Mouse (Mus musculus) gastrocnemius, adult 2 months (tissue): ENCODE data around the gene Pank4. TPM values are rescaled to one million over a fixed set of nuclear protein-coding genes. Genes with fewer than 3 reads are reported as not detected.

Experiments used
- DNase-seq: peaks from one replicate; pipeline ENCODE4 v3.0.0; 2022
- H3K27ac ChIP-seq: fragments of 200-600 bp; 2 replicates; pipeline ENCODE4 v1.8.1; 2022; ENCODE audit warnings: mild to moderate bottlenecking
- H3K4me3 ChIP-seq: fragments of 200-600 bp; 2 replicates; pipeline ENCODE4 v1.8.1; 2022; ENCODE audit warnings: mild to moderate bottlenecking, moderate library complexity
- CTCF ChIP-seq: fragments of 200-600 bp; IDR thresholded peaks from 2 replicates; pipeline ENCODE4 v1.8.1; 2022; ENCODE audit warnings: antibody characterized with exemption, mild to moderate bottlenecking, moderate library complexity
- intact Hi-C: fragments of 180-260 bp; cut with DNase I; formaldehyde crosslinking; loops from one replicate; pipeline ENCODE4 v1.15.1; 2025
- total RNA-seq, 2 experiments: library from RNA; stranded (reverse); gene quantifications; 2 replicates each; pipeline ENCODE4 v1.2.3; 2021

The Pank4 gene
- total RNA-seq, 2 experiments from 2014 or later: 33.8 to 43.6 TPM

GRCm38 (mm10) chr4:154983767-154984166, 19.8 kb downstream of the Pank4 start:
- H3K4me3 ChIP-seq: no peak overlapping the region
- intact Hi-C loops: no loop called here
- DNase-seq: peak; percentile 22
- TF ChIP-seq CTCF: no peak
- no peak overlapping the region for H3K27ac ChIP-seq

GRCm38 (mm10) chr4:154985151-154985777, 21.3 kb downstream of the Pank4 start:
- intact Hi-C loops: loop anchor here (5.0 kb wide), 2 partner anchors 77 to 108 kb away; no protein-coding TSS in a partner anchor
- no peak overlapping the region for H3K4me3 ChIP-seq
- TF ChIP-seq CTCF: no peak
- H3K27ac ChIP-seq: no peak overlapping the region
- DNase-seq: no peak

- peak; percentile 92 for DNase-seq
- peak; percentile 86 for TF ChIP-seq CTCF
- no peak overlapping the region for H3K27ac ChIP-seq
- intact Hi-C loops: loop anchor here (1.0 to 5.0 kb wide), 3 partner anchors 42 to 109 kb away; no protein-coding TSS in a partner anchor
- H3K4me3 ChIP-seq: peak overlapping the region; percentile 47
Measured at GRCm38 (mm10) chr4:154986096-154986495, 22.2 kb downstream of the Pank4 start.

GRCm38 (mm10) chr4:154986750-154987149, 22.8 kb downstream of the Pank4 start:
- H3K4me3 ChIP-seq: no peak overlapping the region
- DNase-seq: no peak
- intact Hi-C loops: loop anchor here (1.0 to 5.0 kb wide), 3 partner anchors 42 to 109 kb away; no protein-coding TSS in a partner anchor
- no peak overlapping the region for H3K27ac ChIP-seq
- TF ChIP-seq CTCF: no peak

- intact Hi-C loops: no loop called here
Measured at GRCm38 (mm10) chr4:154994876-154995275, 31.0 kb downstream of the Pank4 start.

GRCm38 (mm10) chr4:154996572-154997154, 32.7 kb downstream of the Pank4 start:
- Histone ChIP-seq H3K27ac (no peak overlapping the region), H3K4me3 (no peak overlapping the region)
- intact Hi-C loops: no loop called here
- peak; percentile 59 for DNase-seq
- peak; percentile 39; the same call in 1 of the 2 replicates for TF ChIP-seq CTCF

More at GRCm38 (mm10) chr4:154994876-154995275, 31.0 kb downstream of the Pank4 start:
- no peak for DNase-seq
- TF ChIP-seq CTCF: no peak
- Histone ChIP-seq H3K4me3 (no peak overlapping the region), H3K27ac (no peak overlapping the region)

GRCm38 (mm10) chr4:154999379-154999778, 35.5 kb downstream of the Pank4 start:
- no peak for TF ChIP-seq CTCF
- Histone ChIP-seq H3K27ac (no peak overlapping the region), H3K4me3 (no peak overlapping the region)
- DNase-seq: no peak
- intact Hi-C loops: no loop called here

- Histone ChIP-seq H3K4me3 (no peak overlapping the region), H3K27ac (no peak overlapping the region)
- TF ChIP-seq CTCF: no peak
- intact Hi-C loops: no loop called here
- no peak for DNase-seq
Measured at GRCm38 (mm10) chr4:155005278-155005677, 41.4 kb downstream of the Pank4 start.

GRCm38 (mm10) chr4:155006296-155006695, 42.4 kb downstream of the Pank4 start:
- intact Hi-C loops: no loop called here
- Histone ChIP-seq H3K4me3 (no peak overlapping the region), H3K27ac (no peak overlapping the region)
- DNase-seq: no peak
- no peak for TF ChIP-seq CTCF

- H3K27ac ChIP-seq: no peak overlapping the region
- H3K4me3 ChIP-seq: no peak overlapping the region
- DNase-seq: no peak
- no peak for TF ChIP-seq CTCF
- intact Hi-C loops: no loop called here
Measured at GRCm38 (mm10) chr4:155007641-155008040, 43.7 kb downstream of the Pank4 start.

GRCm38 (mm10) chr4:155008075-155008474, 44.2 kb downstream of the Pank4 start:
- Histone ChIP-seq H3K27ac (no peak overlapping the region), H3K4me3 (no peak overlapping the region)
- intact Hi-C loops: no loop called here
- DNase-seq: no peak
- no peak for TF ChIP-seq CTCF

GRCm38 (mm10) chr4:155009216-155009615, 45.3 kb downstream of the Pank4 start:
- Histone ChIP-seq H3K4me3 (no peak overlapping the region), H3K27ac (no peak overlapping the region)
- intact Hi-C loops: no loop called here
- no peak for TF ChIP-seq CTCF
- no peak for DNase-seq

- Histone ChIP-seq H3K4me3 (no peak overlapping the region), H3K27ac (no peak overlapping the region)
- DNase-seq: peak; percentile 69
- intact Hi-C loops: no loop called here
- no peak for TF ChIP-seq CTCF
Measured at GRCm38 (mm10) chr4:155010870-155011269, 46.9 kb downstream of the Pank4 start.
